Mouse (Mus musculus): ENCODE data around the gene Dscaml1. TPM values are rescaled to one million over a fixed set of nuclear protein-coding genes. Genes with fewer than 3 reads are reported as not detected.

Gene Dscaml1
- polyA plus RNA-seq, 1 experiment from 2014 or later = 0.55 TPM

- 55% methylated on average over 2 of the region's 2 CpGs for WGBS
- Histone ChIP-seq H3K4me3 (ENCODE audit: control insufficient read depth in 1 of 2, insufficient read depth in 1 of 2, low read depth in 1 of 2, low read length in 2 of 2) (no peak overlapping the region), H3K27ac (replicated peaks in 1 of 2; ENCODE audit: control insufficient read depth in 1 of 2, insufficient read depth in 1 of 2, low read depth in 2 of 2, low read length in 2 of 2) (no peak overlapping the region), H3K9ac (ENCODE audit: low read length) (no peak overlapping the region), H3K36me3 (ENCODE audit: control insufficient read depth, insufficient read depth, low read length) (no peaks in the 10 kb centered on the region), H3K4me1 (ENCODE audit: control insufficient read depth in 2 of 2, insufficient read depth in 2 of 2, low read length in 2 of 2) (no peaks in the 10 kb centered on the region), H3K4me2 (ENCODE audit: low read length) (no peak overlapping the region), H3K27me3 (ENCODE audit: control insufficient read depth, insufficient read depth, low read length) (peaks cover 28% of the 10 kb centered on the region), H3K9me3 (ENCODE audit: control insufficient read depth, low read length) (no peaks in the 10 kb centered on the region)
- ATAC-seq (ENCODE audit: insufficient number of reproducible peaks, insufficient read depth, low FRiP score, low read depth) = no peak
These were observed 23.5 kb upstream of the Dscaml1 start for GRCm38 (mm10) chr9:45402957-45403356.

GRCm38 (mm10) chr9:45405694-45406093 is 20.7 kb upstream of the Dscaml1 start:
- no peaks in the 10 kb centered on the region for H3K36me3 ChIP-seq (ENCODE audit: control insufficient read depth, insufficient read depth, low read length)
- no peak overlapping the region for H3K4me3 ChIP-seq (ENCODE audit: control insufficient read depth in 1 of 2, insufficient read depth in 1 of 2, low read depth in 1 of 2, low read length in 2 of 2)
- no peak overlapping the region for H3K27ac ChIP-seq (replicated peaks in 1 of 2; ENCODE audit: control insufficient read depth in 1 of 2, insufficient read depth in 1 of 2, low read depth in 2 of 2, low read length in 2 of 2)
- WGBS = 49% methylated on average over 5 of the region's 5 CpGs
- no peaks in the 10 kb centered on the region for H3K9me3 ChIP-seq (ENCODE audit: control insufficient read depth, low read length)
- H3K4me2 ChIP-seq (ENCODE audit: low read length) = no peak overlapping the region
- no peak for ATAC-seq (ENCODE audit: insufficient number of reproducible peaks, insufficient read depth, low FRiP score, low read depth)
- H3K4me1 ChIP-seq (ENCODE audit: control insufficient read depth in 2 of 2, insufficient read depth in 2 of 2, low read length in 2 of 2) = 0 out of 4 replicates have a peak, but pooled peaks cover 0 to 2% of the 10 kb centered on the region in 2 experiments
- H3K9ac ChIP-seq (ENCODE audit: low read length) = no peak overlapping the region
- H3K27me3 ChIP-seq (ENCODE audit: control insufficient read depth, insufficient read depth, low read length) = peaks cover 31% of the 10 kb centered on the region

GRCm38 (mm10) chr9:45406808-45407207 is 19.6 kb upstream of the Dscaml1 start:
- H3K4me3 ChIP-seq (ENCODE audit: control insufficient read depth in 1 of 2, insufficient read depth in 1 of 2, low read depth in 1 of 2, low read length in 2 of 2) = no peak overlapping the region
- H3K9ac ChIP-seq (ENCODE audit: low read length) = no peak overlapping the region
- H3K27ac ChIP-seq (replicated peaks in 1 of 2; ENCODE audit: control insufficient read depth in 1 of 2, insufficient read depth in 1 of 2, low read depth in 2 of 2, low read length in 2 of 2) = no peak overlapping the region
- H3K27me3 ChIP-seq (ENCODE audit: control insufficient read depth, insufficient read depth, low read length) = peaks cover 30% of the 10 kb centered on the region
- no peak for ATAC-seq (ENCODE audit: insufficient number of reproducible peaks, insufficient read depth, low FRiP score, low read depth)
- H3K4me2 ChIP-seq (ENCODE audit: low read length) = no peak overlapping the region
- H3K4me1 ChIP-seq (ENCODE audit: control insufficient read depth in 2 of 2, insufficient read depth in 2 of 2, low read length in 2 of 2) = peaks cover 0 to 2% of the 10 kb centered on the region in 2 experiments; a peak in 1 of 4 replicates
- H3K9me3 ChIP-seq (ENCODE audit: control insufficient read depth, low read length) = no peaks in the 10 kb centered on the region
- 76% methylated on average over 3 of the region's 3 CpGs for WGBS
- H3K36me3 ChIP-seq (ENCODE audit: control insufficient read depth, insufficient read depth, low read length) = no peaks in the 10 kb centered on the region

- Histone ChIP-seq H3K27me3 (ENCODE audit: control insufficient read depth, insufficient read depth, low read length) (peaks cover 21% of the 10 kb centered on the region), H3K27ac (replicated peaks in 1 of 2; ENCODE audit: control insufficient read depth in 1 of 2, insufficient read depth in 1 of 2, low read depth in 2 of 2, low read length in 2 of 2) (no peak overlapping the region), H3K4me3 (ENCODE audit: control insufficient read depth in 1 of 2, insufficient read depth in 1 of 2, low read depth in 1 of 2, low read length in 2 of 2) (peak overlapping the region; percentile 27 to 29; a peak in 3 of 4 replicates), H3K36me3 (ENCODE audit: control insufficient read depth, insufficient read depth, low read length) (no peaks in the 10 kb centered on the region), H3K4me2 (ENCODE audit: low read length) (peak overlapping the region; percentile 58), H3K9ac (ENCODE audit: low read length) (no peak overlapping the region), H3K9me3 (ENCODE audit: control insufficient read depth, low read length) (no peaks in the 10 kb centered on the region), H3K4me1 (ENCODE audit: control insufficient read depth in 2 of 2, insufficient read depth in 2 of 2, low read length in 2 of 2) (peaks cover 4 to 6% of the 10 kb centered on the region in 2 experiments)
- no peak for ATAC-seq (ENCODE audit: insufficient number of reproducible peaks, insufficient read depth, low FRiP score, low read depth)
- 35% methylated on average over 33 of the region's 33 CpGs for WGBS
These were observed 18.4 kb upstream of the Dscaml1 start for GRCm38 (mm10) chr9:45407706-45408675.

GRCm38 (mm10) chr9:45410193-45410592 is 16.2 kb upstream of the Dscaml1 start:
- H3K27me3 ChIP-seq (ENCODE audit: control insufficient read depth, insufficient read depth, low read length) = peaks cover 10% of the 10 kb centered on the region
- no peak overlapping the region for H3K27ac ChIP-seq (replicated peaks in 1 of 2; ENCODE audit: control insufficient read depth in 1 of 2, insufficient read depth in 1 of 2, low read depth in 2 of 2, low read length in 2 of 2)
- peaks cover 4 to 6% of the 10 kb centered on the region in 2 experiments for H3K4me1 ChIP-seq (ENCODE audit: control insufficient read depth in 2 of 2, insufficient read depth in 2 of 2, low read length in 2 of 2)
- 63% methylated on average over 5 of the region's 5 CpGs for WGBS
- H3K36me3 ChIP-seq (ENCODE audit: control insufficient read depth, insufficient read depth, low read length) = no peaks in the 10 kb centered on the region
- H3K4me3 ChIP-seq (ENCODE audit: control insufficient read depth in 1 of 2, insufficient read depth in 1 of 2, low read depth in 1 of 2, low read length in 2 of 2) = no peak overlapping the region
- no peaks in the 10 kb centered on the region for H3K9me3 ChIP-seq (ENCODE audit: control insufficient read depth, low read length)
- no peak for ATAC-seq (ENCODE audit: insufficient number of reproducible peaks, insufficient read depth, low FRiP score, low read depth)
- no peak overlapping the region for H3K4me2 ChIP-seq (ENCODE audit: low read length)
- no peak overlapping the region for H3K9ac ChIP-seq (ENCODE audit: low read length)

- 100% methylated on average over 2 of the region's 2 CpGs for WGBS
- H3K27ac ChIP-seq (replicated peaks in 1 of 2; ENCODE audit: control insufficient read depth in 1 of 2, insufficient read depth in 1 of 2, low read depth in 2 of 2, low read length in 2 of 2) = no peak overlapping the region
- peaks cover 4 to 6% of the 10 kb centered on the region in 2 experiments for H3K4me1 ChIP-seq (ENCODE audit: control insufficient read depth in 2 of 2, insufficient read depth in 2 of 2, low read length in 2 of 2)
- no peaks in the 10 kb centered on the region for H3K36me3 ChIP-seq (ENCODE audit: control insufficient read depth, insufficient read depth, low read length)
- H3K4me3 ChIP-seq (ENCODE audit: control insufficient read depth in 1 of 2, insufficient read depth in 1 of 2, low read depth in 1 of 2, low read length in 2 of 2) = no peak overlapping the region
- no peak overlapping the region for H3K9ac ChIP-seq (ENCODE audit: low read length)
- ATAC-seq (ENCODE audit: insufficient number of reproducible peaks, insufficient read depth, low FRiP score, low read depth) = no peak
- no peak overlapping the region for H3K4me2 ChIP-seq (ENCODE audit: low read length)
- peaks cover 10% of the 10 kb centered on the region for H3K27me3 ChIP-seq (ENCODE audit: control insufficient read depth, insufficient read depth, low read length)
- no peaks in the 10 kb centered on the region for H3K9me3 ChIP-seq (ENCODE audit: control insufficient read depth, low read length)
These were observed 15.8 kb upstream of the Dscaml1 start for GRCm38 (mm10) chr9:45410614-45411013.

- H3K4me2 ChIP-seq (ENCODE audit: low read length) = no peak overlapping the region
- H3K4me3 ChIP-seq (ENCODE audit: control insufficient read depth in 1 of 2, insufficient read depth in 1 of 2, low read depth in 1 of 2, low read length in 2 of 2) = no peak overlapping the region
- ATAC-seq (ENCODE audit: insufficient number of reproducible peaks, insufficient read depth, low FRiP score, low read depth) = no peak
- H3K4me1 ChIP-seq (ENCODE audit: control insufficient read depth in 2 of 2, insufficient read depth in 2 of 2, low read length in 2 of 2) = peaks cover 4 to 6% of the 10 kb centered on the region in 2 experiments
- peaks cover 7% of the 10 kb centered on the region for H3K27me3 ChIP-seq (ENCODE audit: control insufficient read depth, insufficient read depth, low read length)
- H3K9me3 ChIP-seq (ENCODE audit: control insufficient read depth, low read length) = no peaks in the 10 kb centered on the region
- H3K27ac ChIP-seq (replicated peaks in 1 of 2; ENCODE audit: control insufficient read depth in 1 of 2, insufficient read depth in 1 of 2, low read depth in 2 of 2, low read length in 2 of 2) = no peak overlapping the region
- WGBS = 73% methylated on average over 3 of the region's 3 CpGs
- no peak overlapping the region for H3K9ac ChIP-seq (ENCODE audit: low read length)
- H3K36me3 ChIP-seq (ENCODE audit: control insufficient read depth, insufficient read depth, low read length) = no peaks in the 10 kb centered on the region
These were observed 15.3 kb upstream of the Dscaml1 start for GRCm38 (mm10) chr9:45411111-45411510.
